Mouse (Mus musculus) A20 (cell line): ENCODE data around the gene Sgk2.
A peak's percentile ranks its signal among the peaks of the same experiment; 100 is the strongest.

Experiments used
- DNase-seq: peaks from one replicate; pipeline ENCODE4 v3.0.0-alpha.2; 2011; ENCODE audit warnings: low read depth, low spot score

Sgk2 gene

GRCm38 (mm10) chr2:162987218-162987617, at the start of gene Sgk2:
TSS of gene Sgk2 (plus strand) at chr2:162987330.
- no peak for DNase-seq

GRCm38 (mm10) chr2:162939562-162939961, 47.6 kb upstream of the Sgk2 start:
- no peak for DNase-seq

- DNase-seq: no peak
Observed at GRCm38 (mm10) chr2:162943148-162943846, 43.8 kb upstream of the Sgk2 start, which contains the start of gene L3mbtl1. TSS of gene L3mbtl1 (plus strand) at chr2:162943472.

GRCm38 (mm10) chr2:162943931-162944330, 43.2 kb upstream of the Sgk2 start:
- DNase-seq: no peak

- no peak for DNase-seq
Observed at GRCm38 (mm10) chr2:162946964-162947363, 40.2 kb upstream of the Sgk2 start.

GRCm38 (mm10) chr2:162947736-162948135, 39.4 kb upstream of the Sgk2 start:
- DNase-seq: no peak

GRCm38 (mm10) chr2:162948221-162948620, 38.9 kb upstream of the Sgk2 start:
- DNase-seq: no peak

GRCm38 (mm10) chr2:162950776-162951175, 36.4 kb upstream of the Sgk2 start:
- DNase-seq: no peak

GRCm38 (mm10) chr2:162956843-162957242, 30.3 kb upstream of the Sgk2 start:
- DNase-seq: no peak

- no peak for DNase-seq
Observed at GRCm38 (mm10) chr2:162961321-162961720, 25.8 kb upstream of the Sgk2 start.

GRCm38 (mm10) chr2:162966734-162967133, 20.4 kb upstream of the Sgk2 start:
- no peak for DNase-seq

- DNase-seq: peak; percentile 45
Observed at GRCm38 (mm10) chr2:162968357-162968756, 18.8 kb upstream of the Sgk2 start.

GRCm38 (mm10) chr2:162969101-162969500, 18.0 kb upstream of the Sgk2 start:
- DNase-seq: no peak

GRCm38 (mm10) chr2:162970896-162971295, 16.2 kb upstream of the Sgk2 start:
- no peak for DNase-seq

- no peak for DNase-seq
Observed at GRCm38 (mm10) chr2:162972752-162973151, 14.4 kb upstream of the Sgk2 start.

- no peak for DNase-seq
Observed at GRCm38 (mm10) chr2:162973206-162973605, 13.9 kb upstream of the Sgk2 start.

- DNase-seq: no peak
Observed at GRCm38 (mm10) chr2:162973637-162974036, 13.5 kb upstream of the Sgk2 start.

GRCm38 (mm10) chr2:162975157-162975775, 11.9 kb upstream of the Sgk2 start:
- DNase-seq: no peak

- DNase-seq: peak; percentile 34
Observed at GRCm38 (mm10) chr2:162976001-162976400, 11.1 kb upstream of the Sgk2 start.

- no peak for DNase-seq
Observed at GRCm38 (mm10) chr2:162984381-162984780, 2.7 kb upstream of the Sgk2 start.

GRCm38 (mm10) chr2:162985923-162986322, 1.2 kb upstream of the Sgk2 start:
- no peak for DNase-seq

- DNase-seq: no peak
Observed at GRCm38 (mm10) chr2:162986764-162987163, 366 bp upstream of the Sgk2 start.

- DNase-seq: peak; percentile 58
Observed at GRCm38 (mm10) chr2:162988235-162988634, 1.1 kb downstream of the Sgk2 start.
